Mouse (Mus musculus): Measurements from ENCODE around the gene Lsm4. TPM values are rescaled to one million over a fixed set of nuclear protein-coding genes. Genes with fewer than 3 reads are reported as not detected.

Gene Lsm4
- polyA plus RNA-seq, 1 experiment from 2014 or later, result 143 TPM

DNA sequence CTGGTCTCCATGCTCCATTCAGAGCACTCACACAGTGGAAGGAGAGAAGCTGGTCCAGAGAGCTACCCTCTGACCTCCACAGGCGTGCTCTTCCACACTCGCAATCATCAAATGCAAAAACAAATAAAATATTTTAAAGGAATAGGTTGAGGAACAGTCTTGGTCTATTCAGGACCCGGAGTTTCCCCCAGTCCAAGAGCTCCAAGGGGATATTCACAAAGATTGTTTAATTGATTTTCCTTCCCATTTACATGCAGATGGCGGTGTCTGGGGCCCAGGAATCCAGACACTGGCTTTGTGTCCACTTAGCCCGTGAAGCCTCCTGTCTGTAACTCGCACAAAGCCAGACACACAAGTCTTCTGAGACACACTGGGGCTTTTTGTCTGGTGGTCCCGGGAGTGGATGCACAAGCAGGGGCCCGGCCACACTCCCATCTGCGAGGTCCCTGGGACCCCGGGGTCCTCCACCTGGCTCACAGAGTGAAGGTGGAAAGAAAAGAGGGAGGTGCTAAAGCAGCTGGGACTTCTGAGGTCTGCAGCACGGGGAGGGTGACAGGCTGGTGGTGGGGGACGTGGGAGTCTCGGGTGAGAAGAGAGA, 16.8 kb upstream of the Lsm4 start:
- Histone ChIP-seq H3K36me3 (ENCODE audit: control insufficient read depth, insufficient read depth, low read length) (peaks cover 3% of the 10 kb centered on the region; the same call in 1 of the 2 replicates), H3K4me2 (ENCODE audit: low read length) (no peak overlapping the region), H3K9ac (ENCODE audit: low read depth, low read length) (no peak overlapping the region), H3K27me3 (ENCODE audit: control insufficient read depth, insufficient read depth, low read depth, low read length) (no peaks in the 10 kb centered on the region), H3K27ac (ENCODE audit: low read length) (peak overlapping the region; percentile 63), H3K4me1 (ENCODE audit: control insufficient read depth, insufficient read depth, low read length) (peaks cover 17% of the 10 kb centered on the region), H3K9me3 (replicated peaks; ENCODE audit: control insufficient read depth, low read length, poor library complexity, severe bottlenecking) (no peaks in the 10 kb centered on the region), H3K4me3 (ENCODE audit: low read depth, low read length) (no peak overlapping the region)
- no peak for ATAC-seq
- WGBS, result 16% methylated on average over 13 of the region's 13 CpGs

DNA sequence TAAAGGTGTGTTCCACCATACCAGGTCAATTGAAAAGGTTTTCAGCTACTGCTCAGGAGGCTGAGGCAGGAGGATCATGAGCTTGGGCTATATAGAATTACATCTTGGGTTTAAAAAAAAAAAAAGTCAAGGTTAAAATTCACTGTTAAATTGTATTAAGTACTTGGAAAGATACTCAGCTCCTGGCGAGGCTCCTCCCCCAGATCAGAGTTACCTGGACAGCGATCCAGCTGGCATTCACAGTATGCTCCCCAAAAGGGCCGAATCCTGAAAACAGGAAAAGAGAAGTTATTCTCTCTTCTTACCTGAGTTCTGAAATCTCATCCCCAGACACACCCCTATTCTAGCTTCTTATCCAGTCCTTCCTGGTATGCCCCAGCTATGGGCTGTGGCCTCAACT, 15.8 kb upstream of the Lsm4 start:
- H3K9ac ChIP-seq (ENCODE audit: low read depth, low read length), result no peak overlapping the region
- ATAC-seq, result no peak
- WGBS, result 97% methylated on average over 3 of the region's 3 CpGs
- H3K36me3 ChIP-seq (ENCODE audit: control insufficient read depth, insufficient read depth, low read length), result 0 out of 2 replicates have a peak, but pooled peaks cover 3% of the 10 kb centered on the region
- 0 out of 2 replicates have a peak overlapping the region, but pooled peaks have one; percentile 5 for H3K27ac ChIP-seq (ENCODE audit: low read length)
- no peak overlapping the region for H3K4me3 ChIP-seq (ENCODE audit: low read depth, low read length)
- H3K4me1 ChIP-seq (ENCODE audit: control insufficient read depth, insufficient read depth, low read length), result peaks cover 17% of the 10 kb centered on the region
- no peaks in the 10 kb centered on the region for H3K9me3 ChIP-seq (replicated peaks; ENCODE audit: control insufficient read depth, low read length, poor library complexity, severe bottlenecking)
- no peaks in the 10 kb centered on the region for H3K27me3 ChIP-seq (ENCODE audit: control insufficient read depth, insufficient read depth, low read depth, low read length)
- H3K4me2 ChIP-seq (ENCODE audit: low read length), result no peak overlapping the region; the same call in 1 of the 2 replicates

DNA sequence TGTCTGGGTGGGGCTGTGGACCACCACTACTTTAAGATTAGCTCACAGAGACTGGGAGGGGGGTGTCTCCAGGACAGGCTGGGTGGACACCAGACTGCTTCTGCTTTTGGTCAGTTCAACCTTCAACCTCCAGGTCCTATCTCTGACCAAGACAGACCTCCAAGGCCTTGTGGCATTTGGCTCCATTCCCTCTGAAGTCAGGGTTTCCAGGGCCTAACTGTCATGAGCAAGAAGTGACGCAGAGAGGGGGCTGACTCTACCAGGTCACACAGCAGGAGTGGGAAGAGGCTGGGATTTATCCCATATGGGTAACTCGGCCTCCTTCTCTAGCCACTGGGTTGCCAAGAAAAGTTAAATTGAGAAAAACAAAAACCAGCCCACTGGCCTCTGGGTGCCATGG, 15.3 kb upstream of the Lsm4 start:
- Histone ChIP-seq H3K9ac (ENCODE audit: low read depth, low read length) (0 out of 2 replicates have a peak overlapping the region, but pooled peaks have one; percentile 18), H3K27ac (ENCODE audit: low read length) (0 out of 2 replicates have a peak overlapping the region, but pooled peaks have one; percentile 5)

DNA sequence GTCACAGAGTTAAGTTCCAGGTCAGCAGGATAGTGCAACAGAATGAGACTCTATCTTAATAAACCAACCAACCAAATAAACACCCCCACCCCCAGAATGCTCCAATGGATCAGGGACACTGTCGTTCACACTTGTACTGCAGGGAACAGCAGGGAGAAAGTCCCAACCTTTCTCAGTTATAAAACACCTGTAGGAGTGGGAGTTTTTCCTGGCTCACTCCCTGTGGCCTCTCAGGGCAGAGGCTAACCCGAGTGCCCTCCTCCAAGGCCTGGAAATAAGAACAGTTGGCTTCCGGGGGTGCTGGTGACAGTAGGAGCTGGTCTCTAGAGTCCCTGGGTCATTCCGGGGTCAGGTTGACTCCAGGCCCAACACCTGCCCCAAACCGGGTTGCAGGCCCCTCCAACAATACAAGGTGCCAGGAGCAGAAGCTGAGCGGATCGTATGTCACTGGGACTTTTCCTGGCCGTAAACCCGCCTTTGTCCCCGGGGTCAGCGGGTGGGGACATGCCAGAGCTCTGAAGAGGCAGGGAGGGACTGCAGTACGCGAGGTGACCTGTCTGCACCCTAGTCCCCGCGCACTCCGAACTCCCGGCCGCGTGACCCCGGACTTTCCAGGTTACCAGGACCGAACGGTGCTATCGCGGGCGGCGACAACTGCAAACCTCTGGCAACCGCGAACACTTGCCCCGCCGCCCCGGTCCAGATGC, 14.0 kb upstream of the Lsm4 start:
- under 1% methylated on average over 31 of the region's 31 CpGs for WGBS
- Histone ChIP-seq H3K9me3 (replicated peaks; ENCODE audit: control insufficient read depth, low read length, poor library complexity, severe bottlenecking) (no peaks in the 10 kb centered on the region), H3K4me1 (ENCODE audit: control insufficient read depth, insufficient read depth, low read length) (peaks cover 17% of the 10 kb centered on the region), H3K9ac (ENCODE audit: low read depth, low read length) (peak overlapping the region; percentile 86), H3K36me3 (ENCODE audit: control insufficient read depth, insufficient read depth, low read length) (0 out of 2 replicates have a peak, but pooled peaks cover 3% of the 10 kb centered on the region), H3K27ac (ENCODE audit: low read length) (peak overlapping the region; percentile 48), H3K4me2 (ENCODE audit: low read length) (peak overlapping the region; percentile 97), H3K4me3 (ENCODE audit: low read depth, low read length) (peak overlapping the region; percentile 79), H3K27me3 (ENCODE audit: control insufficient read depth, insufficient read depth, low read depth, low read length) (no peaks in the 10 kb centered on the region)
- ATAC-seq, result no peak; the same call in none of the 2 replicates

More for the DNA sequence above, 15.3 kb upstream of the Lsm4 start:
- ATAC-seq, result no peak
- WGBS, result 67% methylated on average over 2 of the region's 2 CpGs
- Histone ChIP-seq H3K36me3 (ENCODE audit: control insufficient read depth, insufficient read depth, low read length) (0 out of 2 replicates have a peak, but pooled peaks cover 3% of the 10 kb centered on the region), H3K4me3 (ENCODE audit: low read depth, low read length) (0 out of 2 replicates have a peak overlapping the region, but pooled peaks have one; percentile 4), H3K27me3 (ENCODE audit: control insufficient read depth, insufficient read depth, low read depth, low read length) (no peaks in the 10 kb centered on the region), H3K9me3 (replicated peaks; ENCODE audit: control insufficient read depth, low read length, poor library complexity, severe bottlenecking) (no peaks in the 10 kb centered on the region), H3K4me1 (ENCODE audit: control insufficient read depth, insufficient read depth, low read length) (peaks cover 17% of the 10 kb centered on the region), H3K4me2 (ENCODE audit: low read length) (peak overlapping the region; percentile 97; the same call in 1 of the 2 replicates)

DNA sequence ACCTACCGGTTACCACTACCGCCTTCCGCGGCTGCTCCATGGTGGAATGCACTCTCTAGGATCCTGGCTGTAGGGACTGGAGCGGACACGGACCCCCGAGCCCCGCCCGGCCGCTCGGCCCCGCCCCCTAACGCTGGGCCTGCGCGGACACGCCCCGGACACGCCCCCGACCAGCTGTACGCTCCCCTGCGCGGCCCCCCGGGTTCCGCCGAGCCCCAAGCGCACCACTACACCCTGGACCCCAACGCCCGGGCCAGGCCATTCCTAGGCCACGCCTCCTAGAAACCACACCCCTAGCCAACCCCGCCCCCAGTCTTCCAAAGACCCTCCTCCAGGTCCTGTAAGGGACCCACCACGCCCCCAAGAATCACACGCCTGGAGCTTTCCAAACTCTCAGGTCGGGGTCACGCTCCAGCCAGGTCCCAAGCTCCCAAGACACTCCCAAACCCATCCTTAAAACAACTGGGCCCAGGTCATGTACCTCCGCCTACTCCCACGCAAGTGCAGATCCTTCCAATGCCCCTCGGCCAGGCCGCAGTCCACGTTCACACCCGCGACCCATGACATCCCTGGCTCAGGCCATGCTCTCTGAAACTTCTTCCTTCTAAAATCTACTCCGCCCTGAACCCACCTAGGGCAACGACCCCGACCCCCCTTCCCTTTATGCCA, 13.3 kb upstream of the Lsm4 start:
- 0 out of 2 replicates have a peak, but pooled peaks cover 3% of the 10 kb centered on the region for H3K36me3 ChIP-seq (ENCODE audit: control insufficient read depth, insufficient read depth, low read length)
- peak overlapping the region; percentile 97 for H3K4me2 ChIP-seq (ENCODE audit: low read length)
- no peaks in the 10 kb centered on the region for H3K27me3 ChIP-seq (ENCODE audit: control insufficient read depth, insufficient read depth, low read depth, low read length)
- H3K9me3 ChIP-seq (replicated peaks; ENCODE audit: control insufficient read depth, low read length, poor library complexity, severe bottlenecking), result no peaks in the 10 kb centered on the region
- WGBS, result 0% methylated on average over 28 of the region's 44 CpGs
- H3K9ac ChIP-seq (ENCODE audit: low read depth, low read length), result peak overlapping the region; percentile 86
- ATAC-seq, result peak; percentile 88
- peak overlapping the region; percentile 79 for H3K4me3 ChIP-seq (ENCODE audit: low read depth, low read length)
- H3K4me1 ChIP-seq (ENCODE audit: control insufficient read depth, insufficient read depth, low read length), result peaks cover 17% of the 10 kb centered on the region
- peak overlapping the region; percentile 48; the same call in 1 of the 2 replicates for H3K27ac ChIP-seq (ENCODE audit: low read length)

DNA sequence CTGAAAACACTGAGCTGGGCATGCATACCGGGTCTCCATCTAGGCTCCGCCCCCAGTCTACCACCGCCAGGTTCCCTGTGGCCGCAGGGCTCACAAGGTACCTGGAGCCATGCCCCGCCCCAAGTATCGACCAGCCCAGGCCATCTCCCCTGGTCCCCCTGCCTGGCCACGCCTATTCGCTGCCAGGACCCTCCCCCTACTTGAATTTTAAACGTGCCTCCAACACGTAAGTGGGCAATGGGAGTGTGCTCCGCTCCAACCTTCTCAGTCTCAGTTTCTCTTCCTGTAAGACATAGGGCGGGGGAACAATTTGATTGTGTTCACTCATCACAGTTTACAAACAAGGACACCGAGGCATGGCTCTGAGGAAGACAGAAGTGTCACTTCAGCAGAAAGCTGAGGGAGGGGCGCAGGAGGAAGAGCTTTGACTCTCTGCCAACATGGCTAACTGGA, 12.7 kb upstream of the Lsm4 start, which contains the start of gene Pgpep1:
Gene Pgpep1, minus strand, starts transcription at position 116 of the 453 bp plus-strand sequence.
- Histone ChIP-seq H3K9ac (ENCODE audit: low read depth, low read length) (peak within 1 kb of the TSS; percentile 86), H3K4me3 (ENCODE audit: low read depth, low read length) (peak within 1 kb of the TSS; percentile 79), H3K9me3 (replicated peaks; ENCODE audit: control insufficient read depth, low read length, poor library complexity, severe bottlenecking) (no peaks in the 10 kb centered on the region), H3K27ac (ENCODE audit: low read length) (peak within 1 kb of the TSS; percentile 48; the same call in 1 of the 2 replicates), H3K4me2 (ENCODE audit: low read length) (peak within 1 kb of the TSS; percentile 97), H3K27me3 (ENCODE audit: control insufficient read depth, insufficient read depth, low read depth, low read length) (no peaks in the 10 kb centered on the region), H3K4me1 (ENCODE audit: control insufficient read depth, insufficient read depth, low read length) (peaks cover 17% of the 10 kb centered on the region), H3K36me3 (ENCODE audit: control insufficient read depth, insufficient read depth, low read length) (0 out of 2 replicates have a peak, but pooled peaks cover 3% of the 10 kb centered on the region)
- peak; percentile 65 for ATAC-seq
- WGBS, result 3% methylated on average over 14 of the region's 14 CpGs

DNA sequence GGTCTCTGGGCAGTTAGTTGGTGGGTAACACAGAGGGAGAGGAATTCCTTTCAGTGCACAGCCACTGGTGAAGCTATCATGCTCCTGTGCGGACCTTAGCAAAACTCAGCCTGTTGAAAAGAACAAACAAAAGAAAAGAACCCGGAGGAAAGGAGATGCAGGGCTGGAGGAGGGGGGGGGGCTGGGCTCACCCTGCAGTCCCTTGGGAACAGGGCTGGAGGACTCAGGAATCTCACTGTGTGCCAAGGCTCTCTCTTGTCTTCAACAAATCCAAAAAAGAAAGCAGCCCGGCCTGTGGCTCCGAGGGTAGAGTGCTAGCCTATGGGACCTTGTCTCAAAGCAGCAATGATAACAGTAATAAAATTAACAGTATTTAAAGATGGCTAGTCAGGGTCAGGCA, 9.4 kb upstream of the Lsm4 start:
- ATAC-seq, result no peak
- Histone ChIP-seq H3K4me2 (ENCODE audit: low read length) (no peak overlapping the region), H3K36me3 (ENCODE audit: control insufficient read depth, insufficient read depth, low read length) (no peaks in the 10 kb centered on the region), H3K4me3 (ENCODE audit: low read depth, low read length) (no peak overlapping the region), H3K9ac (ENCODE audit: low read depth, low read length) (no peak overlapping the region), H3K27ac (ENCODE audit: low read length) (no peak overlapping the region; the same call in 1 of the 2 replicates), H3K9me3 (replicated peaks; ENCODE audit: control insufficient read depth, low read length, poor library complexity, severe bottlenecking) (no peaks in the 10 kb centered on the region), H3K4me1 (ENCODE audit: control insufficient read depth, insufficient read depth, low read length) (peaks cover 10% of the 10 kb centered on the region), H3K27me3 (ENCODE audit: control insufficient read depth, insufficient read depth, low read depth, low read length) (no peaks in the 10 kb centered on the region)
- 36% methylated on average over 4 of the region's 4 CpGs for WGBS

DNA sequence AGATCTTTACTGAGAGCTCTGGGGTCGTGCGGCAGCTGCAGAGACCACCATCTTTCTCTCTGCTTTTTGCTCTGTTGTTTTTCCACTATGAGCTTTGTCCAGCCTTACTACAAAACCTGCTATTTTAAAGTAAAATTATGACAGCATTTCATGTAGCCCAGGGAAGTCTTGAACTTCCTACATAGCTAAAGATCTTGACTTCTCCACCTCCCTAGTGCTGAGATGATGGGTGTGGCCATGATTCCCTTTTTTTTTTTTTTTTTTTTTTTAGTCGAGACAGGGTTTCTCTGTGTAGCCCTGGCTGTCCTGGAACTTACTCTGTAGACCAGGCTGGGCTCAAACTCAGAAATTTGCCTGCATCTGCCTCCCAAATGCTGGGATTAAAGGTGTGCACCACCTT, 8.4 kb upstream of the Lsm4 start:
- WGBS, result 86% methylated on average over 3 of the region's 3 CpGs
- Histone ChIP-seq H3K27ac (ENCODE audit: low read length) (no peak overlapping the region), H3K4me3 (ENCODE audit: low read depth, low read length) (no peak overlapping the region), H3K9me3 (replicated peaks; ENCODE audit: control insufficient read depth, low read length, poor library complexity, severe bottlenecking) (no peaks in the 10 kb centered on the region), H3K27me3 (ENCODE audit: control insufficient read depth, insufficient read depth, low read depth, low read length) (no peaks in the 10 kb centered on the region), H3K4me2 (ENCODE audit: low read length) (no peak overlapping the region), H3K36me3 (ENCODE audit: control insufficient read depth, insufficient read depth, low read length) (no peaks in the 10 kb centered on the region), H3K4me1 (ENCODE audit: control insufficient read depth, insufficient read depth, low read length) (0 out of 2 replicates have a peak, but pooled peaks cover 5% of the 10 kb centered on the region), H3K9ac (ENCODE audit: low read depth, low read length) (no peak overlapping the region)
- no peak for ATAC-seq

Data from midbrain, embryonic 16.5 days (tissue).